ENCODE assay signal across 23 mouse cellular contexts in genomic region chr16:7360706-7361105, GRCm38 (mm10).
A peak's percentile ranks its signal among the peaks of the same experiment; 100 is the strongest.
DNase-seq lines count a peak whose midpoint lies in the region; ATAC-seq and TF ChIP-seq lines count a peak whose summit lies in the region.
"Had no signal": no experiment of that assay in that cellular context is flagged by ENCODE, and none has a peak within 500 bp of the region (broad histone marks: within the 10 kb centered on the region; RNA-seq: fewer than 3 reads in every experiment).

No protein-coding gene starts in this region.

- H3K4me1 ChIP-seq in forebrain, embryonic 14.5 days (ENCODE audit: control insufficient read depth, insufficient read depth, low read length): peaks cover 3% of the 10 kb centered on the region; the same call in 1 of the 2 replicates

- H3K4me2 ChIP-seq in forebrain, embryonic 14.5 days (ENCODE audit: low read length): no peak overlapping the region
- H3K4me2 ChIP-seq: forebrain, embryonic 13.5 days; heart, embryonic 11.5 days; hindbrain, embryonic 12.5 days; hindbrain, embryonic 15.5 days had no signal

- DNase-seq in frontal cortex, postnatal 25 days (ENCODE audit: low spot score in 2 of 2): no peak
- peak in 1 of 2 experiments; percentile 63 for DNase-seq in layer of hippocampus, adult 2 months (ENCODE audit: low spot score in 2 of 2)
- DNase-seq in layer of hippocampus, postnatal 10 days (ENCODE audit: low spot score in 2 of 2): no peak
- DNase-seq in brain, adult 2 months (ENCODE audit: low read depth, low spot score): peak; percentile 70
- peak; percentile 29 for DNase-seq in layer of hippocampus, adult 9-10 months (ENCODE audit: low spot score)
- no peak for DNase-seq in testis, postnatal 14 days (ENCODE audit: low spot score)
- DNase-seq in forebrain, embryonic 14.5 days (ENCODE audit: low spot score): no peak
- DNase-seq: adrenal gland, adult 8-10 months; adrenal gland, postnatal 36 days; cerebellum, adult 18-20 months; cerebellum, adult 9-10 months; cerebellum, postnatal 14 days; forebrain, postnatal 0 days; gastrocnemius, adult 2 months; gastrocnemius, postnatal 14 days; heart, adult 11 months had no signal

- no peaks in the 10 kb centered on the region for H3K9me3 ChIP-seq in forebrain, embryonic 14.5 days (replicated peaks; ENCODE audit: control insufficient read depth, low read length)
- H3K9me3 ChIP-seq: forebrain, embryonic 10.5 days; forebrain, embryonic 13.5 days; hindbrain, embryonic 12.5 days; hindbrain, embryonic 15.5 days had no signal

- no peak overlapping the region for H3K9ac ChIP-seq in forebrain, embryonic 14.5 days (ENCODE audit: low read length)
- H3K9ac ChIP-seq: forebrain, embryonic 13.5 days; forebrain, postnatal 0 days; hindbrain, embryonic 12.5 days; hindbrain, embryonic 15.5 days had no signal

- TF ChIP-seq CTCF in layer of hippocampus, adult 2 months (conservative IDR thresholded peaks at IDR 0.05): no peak

- ATAC-seq in frontal cortex, adult (ENCODE audit: low TSS enrichment): peak; percentile 53; the same call in 1 of the 2 replicates
- ATAC-seq in forebrain, embryonic 14.5 days: no peak
- ATAC-seq: activated CD4-positive, CD25-positive, alpha-beta regulatory T cell, adult 4 months; forebrain, embryonic 13.5 days; forebrain, postnatal 0 days had no signal

- peak overlapping the region; percentile 84 for H3K27ac ChIP-seq in layer of hippocampus, adult 2 months
- no peak overlapping the region for H3K27ac ChIP-seq in forebrain, embryonic 14.5 days (ENCODE audit: low read depth, low read length)
- H3K27ac ChIP-seq: forebrain, embryonic 10.5 days; forebrain, embryonic 13.5 days; gastrocnemius, adult 2 months; hindbrain, embryonic 12.5 days; hindbrain, embryonic 15.5 days had no signal

- no peak overlapping the region for H3K4me3 ChIP-seq in layer of hippocampus, adult 2 months
- no peak overlapping the region for H3K4me3 ChIP-seq in forebrain, embryonic 14.5 days (ENCODE audit: low read depth, low read length)
- H3K4me3 ChIP-seq: forebrain, embryonic 10.5 days; forebrain, embryonic 13.5 days; gastrocnemius, adult 2 months; hindbrain, embryonic 12.5 days; hindbrain, embryonic 15.5 days had no signal

- no peaks in the 10 kb centered on the region for H3K36me3 ChIP-seq in forebrain, embryonic 14.5 days (ENCODE audit: control insufficient read depth, insufficient read depth, low read length)
- H3K36me3 ChIP-seq: forebrain, embryonic 10.5 days; hindbrain, embryonic 12.5 days; hindbrain, embryonic 15.5 days had no signal

- 79% methylated on average over 1 of the region's 1 CpGs for WGBS in forebrain, embryonic 14.5 days

- H3K27me3 ChIP-seq in forebrain, embryonic 14.5 days (replicated peaks; ENCODE audit: control insufficient read depth, insufficient read depth, low read length): no peaks in the 10 kb centered on the region
- H3K27me3 ChIP-seq: hindbrain, embryonic 12.5 days; hindbrain, embryonic 15.5 days had no signal

Comparison
In these comparisons a context has a peak if more than half of its experiments do, and no peak if none do; other contexts are left out.
1. DNase-seq: peak in brain, adult 2 months (single experiment) and layer of hippocampus, adult 9-10 months (single experiment); none in frontal cortex, postnatal 25 days (0 of 2), layer of hippocampus, postnatal 10 days (0 of 2), testis, postnatal 14 days (single experiment) and forebrain, embryonic 14.5 days (single experiment).